Mouse (Mus musculus): ENCODE measurements around the gene Ak2.

GRCm38 (mm10) chr4:129018788-129019435 is 27.2 kb downstream of the Ak2 start:
- no peak for TF ChIP-seq ZNF384 (IDR thresholded peaks at IDR 0.05; ENCODE audit: low read depth, low read length)
- TF ChIP-seq CHD2 (IDR thresholded peaks at IDR 0.05; ENCODE audit: low read depth, low read length) = no peak
- TF ChIP-seq HCFC1 (IDR thresholded peaks at IDR 0.05; ENCODE audit: borderline replicate concordance, insufficient read depth, low read length) = no peak
